Mouse (Mus musculus): ENCODE data around the gene Ccnjl. TPM values are rescaled to one million over a fixed set of nuclear protein-coding genes. Genes with fewer than 3 reads are reported as not detected.

The Ccnjl gene
- total RNA-seq (2022): under 1 TPM in 1 of 4 experiments, not detected in 3; 0.12 TPM

DNA sequence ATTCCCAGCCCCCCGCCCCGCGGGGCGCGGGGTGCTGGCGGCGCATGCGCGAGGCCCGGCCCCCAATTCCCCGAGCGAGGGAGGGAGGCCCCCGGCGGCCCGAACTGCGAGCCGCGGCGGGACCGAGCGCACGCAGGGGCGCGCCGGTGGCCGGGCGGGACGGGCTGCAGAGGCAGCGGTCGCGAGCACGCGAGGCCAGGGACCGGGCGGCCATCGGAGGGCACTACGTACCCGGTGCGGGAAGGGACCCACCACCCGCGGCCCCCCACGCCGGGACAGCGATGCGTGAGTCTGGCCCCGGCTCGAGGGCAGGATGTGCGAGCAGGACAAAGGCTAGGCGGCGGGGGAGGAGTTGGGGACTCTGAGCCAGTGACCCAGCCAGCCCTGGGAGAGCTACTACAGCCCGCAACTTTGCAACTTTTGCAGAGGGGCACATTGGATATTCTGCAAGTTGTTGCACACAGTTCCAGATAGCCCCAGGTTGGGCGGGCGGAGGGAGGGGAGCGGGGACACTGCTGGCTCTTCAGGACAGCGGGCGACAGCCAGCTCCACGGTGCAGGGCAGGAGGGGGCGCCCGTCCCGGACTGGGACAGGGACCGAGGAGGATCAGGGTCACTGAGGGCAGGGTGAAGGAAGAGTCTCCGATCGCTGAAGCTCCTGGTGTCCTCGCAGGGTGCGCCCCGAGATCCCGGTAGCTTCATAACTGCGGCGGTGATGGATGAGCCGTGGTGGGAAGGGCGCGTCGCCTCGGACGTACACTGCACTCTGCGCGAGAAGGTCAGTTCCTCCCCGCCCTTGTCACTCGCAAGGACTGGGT, at the start of gene Ccnjl:
Gene Ccnjl (plus strand): TSS at position 102 of the 817 bp plus-strand sequence.
- no peak for DNase-seq (ENCODE audit: low spot score in 2 of 2)

DNA sequence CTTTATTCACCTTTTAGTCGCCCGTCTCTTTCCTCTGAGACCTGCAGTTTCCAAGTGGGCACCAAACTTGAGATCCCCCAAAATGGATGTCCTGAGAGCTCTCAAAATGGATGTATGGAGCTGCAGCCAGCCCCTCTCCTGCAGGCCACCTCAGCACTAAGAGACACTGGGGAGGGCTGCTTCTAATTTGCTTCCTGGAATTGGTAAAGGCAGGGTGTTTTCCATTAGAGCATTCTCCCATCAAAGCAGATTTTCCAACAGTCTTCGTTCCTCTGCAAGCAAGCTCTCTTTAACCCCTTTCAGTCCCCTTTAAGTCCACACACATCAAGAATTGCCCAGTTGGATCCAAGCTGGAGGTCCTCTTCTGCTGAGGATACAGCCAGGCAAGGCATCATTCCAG, 49.2 kb upstream of the Ccnjl start:
- no peak for DNase-seq (ENCODE audit: low spot score in 2 of 2)

DNA sequence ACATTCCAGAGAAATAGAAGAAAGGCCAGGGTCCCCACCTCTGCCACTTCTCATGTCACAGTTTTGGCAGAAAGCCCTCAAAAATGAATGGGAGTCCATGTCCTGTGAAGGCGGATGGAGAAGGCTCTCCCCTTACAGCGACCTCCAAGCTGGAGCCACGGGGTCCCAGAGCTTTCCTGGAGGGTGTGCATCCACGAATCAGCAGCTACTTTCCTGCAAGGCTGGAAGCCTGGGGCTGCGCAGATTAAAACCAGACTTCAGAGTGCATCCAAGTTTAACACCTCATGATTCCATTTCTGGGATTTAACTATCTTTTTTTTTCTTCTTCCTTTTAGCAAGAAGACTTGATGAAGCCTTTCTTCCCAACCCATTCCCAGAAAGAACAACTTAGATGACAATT, 48.0 kb upstream of the Ccnjl start:
- DNase-seq (ENCODE audit: low spot score in 2 of 2): no peak

DNA sequence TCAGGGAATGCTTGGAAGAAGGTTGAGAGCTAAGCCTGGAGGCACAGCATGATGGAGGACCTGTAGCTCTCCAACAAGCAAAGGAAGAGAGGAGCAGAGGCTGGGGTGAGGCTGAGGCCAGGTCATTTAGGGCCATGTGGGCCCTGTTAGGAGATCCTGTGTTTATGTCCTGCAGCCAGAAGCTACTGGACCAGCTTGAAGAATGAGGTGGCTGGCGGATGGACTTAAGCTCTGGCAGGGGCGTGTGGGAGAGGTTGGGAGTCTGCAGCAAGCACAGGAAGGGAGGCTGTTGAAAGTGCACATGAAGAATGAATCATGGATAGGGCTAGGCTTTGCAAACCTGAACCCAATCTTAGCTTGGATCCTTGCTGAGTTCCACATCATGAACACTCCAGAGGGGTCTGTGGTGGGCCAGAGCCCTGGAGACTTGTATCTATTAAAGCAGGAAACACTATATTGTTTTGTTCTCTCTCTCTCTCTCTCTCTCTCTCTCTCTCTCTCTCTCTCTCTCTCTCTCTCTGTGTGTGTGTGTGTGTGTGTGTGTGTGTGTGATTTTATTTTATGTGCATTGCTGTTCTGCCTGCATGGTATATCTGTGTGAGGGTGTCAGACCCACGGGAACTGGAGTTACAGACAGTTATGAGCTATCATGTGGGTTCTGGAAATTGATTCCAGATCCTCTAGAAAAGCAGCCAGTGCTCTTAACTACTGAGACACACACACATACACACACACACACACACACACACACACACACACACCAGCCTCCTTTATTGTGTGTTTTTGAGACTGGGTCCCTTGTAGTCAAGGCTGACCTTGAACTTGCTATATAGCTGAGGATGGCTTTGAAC, 46.7 kb upstream of the Ccnjl start:
- peak in 1 of 2 experiments; percentile 39 for DNase-seq (ENCODE audit: low spot score in 2 of 2)

DNA sequence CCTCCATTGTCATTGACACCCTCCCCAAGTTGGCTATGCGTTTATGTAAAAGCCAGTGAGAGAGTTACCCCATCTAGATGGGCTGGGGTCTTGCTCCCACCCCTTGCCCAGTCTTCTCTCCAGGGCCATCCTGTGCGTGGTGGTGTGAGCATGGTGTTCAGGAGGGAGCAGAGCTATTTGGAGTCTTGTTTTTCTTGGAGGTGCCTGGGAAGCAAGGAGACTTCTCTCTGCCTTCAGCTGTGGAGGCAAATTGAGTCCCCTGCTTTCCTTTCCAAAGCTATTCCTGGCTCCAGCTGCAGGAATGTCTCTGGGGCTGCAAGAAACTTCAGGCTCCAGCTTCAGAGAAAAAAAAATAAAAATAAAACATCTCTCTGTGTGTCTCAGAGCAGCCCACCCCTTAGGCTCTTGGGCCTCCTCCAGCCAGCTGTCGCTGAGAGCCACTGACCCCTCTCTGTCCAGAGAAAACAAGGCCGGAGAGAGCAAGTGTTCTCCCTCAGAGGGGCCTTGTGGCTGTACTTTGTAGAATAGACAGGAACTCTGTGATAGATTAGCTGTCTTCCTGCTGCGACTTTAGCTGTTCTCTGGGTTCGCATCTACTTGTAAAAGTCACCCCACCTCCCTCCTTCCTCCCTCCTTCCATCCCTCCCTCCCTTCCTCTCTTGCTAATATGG, 45.3 kb upstream of the Ccnjl start:
- DNase-seq (ENCODE audit: low spot score in 2 of 2): peak in 1 of 2 experiments; percentile 38

DNA sequence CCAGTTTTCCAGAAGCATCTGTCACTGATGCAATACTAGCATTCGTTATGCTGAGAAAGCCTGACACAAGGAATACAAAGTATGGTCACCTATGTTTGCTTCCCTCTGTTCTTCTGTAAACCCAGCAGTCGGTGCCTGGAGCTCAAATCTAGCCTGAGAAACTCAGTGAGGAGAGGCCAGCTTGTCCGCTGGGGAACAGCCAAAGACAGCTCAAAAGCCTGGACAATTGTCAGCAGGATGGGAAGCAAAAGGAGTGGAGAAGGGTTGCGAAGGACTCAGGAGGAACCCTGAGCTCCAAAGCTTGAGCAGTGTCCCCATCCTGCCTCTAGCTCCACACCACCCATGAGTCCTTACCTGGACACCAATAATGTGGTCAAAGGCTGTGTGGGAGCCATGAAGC, 44.5 kb upstream of the Ccnjl start:
- DNase-seq (ENCODE audit: low spot score in 2 of 2): no peak

DNA sequence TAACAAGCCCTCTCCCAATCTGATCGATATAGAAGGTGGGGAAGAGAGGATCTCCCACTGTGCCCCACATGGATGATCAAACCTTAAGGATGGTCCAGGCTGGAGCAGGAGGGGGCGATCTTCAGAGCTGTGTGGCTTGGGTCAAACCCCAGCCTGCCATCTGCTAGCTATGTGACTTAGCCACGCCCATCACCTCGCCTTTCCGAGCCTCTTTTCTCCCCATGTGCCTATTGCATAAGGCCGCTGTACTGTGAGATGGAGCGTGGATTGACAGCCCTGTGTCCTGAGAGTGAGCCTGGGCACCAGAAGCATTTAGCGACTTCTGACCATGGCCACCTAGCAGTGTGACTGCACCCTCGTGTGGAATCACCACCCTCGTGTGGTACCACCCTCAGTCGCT, 43.9 kb upstream of the Ccnjl start:
- no peak for DNase-seq (ENCODE audit: low spot score in 2 of 2)

DNA sequence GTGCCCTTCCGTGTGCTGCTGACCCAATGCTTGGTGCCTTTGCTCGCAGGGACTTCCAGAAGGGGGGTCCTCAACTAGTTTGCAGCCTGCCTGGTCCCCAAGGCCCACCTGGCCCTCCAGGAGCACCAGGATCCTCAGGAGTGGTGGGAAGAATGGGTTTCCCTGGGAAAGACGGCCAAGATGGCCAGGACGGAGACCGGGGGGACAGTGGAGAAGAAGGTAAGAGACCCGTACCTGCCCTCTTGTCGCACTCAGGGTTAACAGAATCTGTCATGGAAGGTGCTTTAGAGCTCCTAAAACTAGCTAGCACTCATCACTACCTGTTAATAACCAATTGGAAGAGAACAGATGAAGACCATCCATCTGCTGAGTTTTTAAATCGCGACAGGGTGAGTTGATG, 42.7 kb upstream of the Ccnjl start:
- DNase-seq (ENCODE audit: low spot score in 2 of 2): no peak

DNA sequence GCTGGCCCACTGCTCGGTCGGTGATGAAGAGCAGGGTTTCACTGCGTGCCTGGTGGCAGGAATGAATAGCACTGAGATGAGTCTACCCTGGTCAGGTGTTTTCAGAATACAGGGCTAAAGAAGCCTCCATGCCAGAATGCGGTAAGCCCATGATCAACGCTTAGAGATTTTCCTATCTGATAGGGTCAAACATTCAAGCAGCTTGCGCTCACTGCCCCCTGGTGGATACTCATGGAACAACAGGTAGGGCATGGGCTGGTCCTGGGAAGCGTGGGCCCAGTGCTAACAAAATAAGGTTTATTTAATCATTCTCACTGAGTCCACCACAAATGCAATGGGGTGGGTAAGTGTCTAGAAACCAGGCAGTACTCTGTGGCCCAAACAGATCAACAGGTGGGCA, 35.9 kb upstream of the Ccnjl start:
- DNase-seq (ENCODE audit: low spot score in 2 of 2): peak; percentile 53 to 56

DNA sequence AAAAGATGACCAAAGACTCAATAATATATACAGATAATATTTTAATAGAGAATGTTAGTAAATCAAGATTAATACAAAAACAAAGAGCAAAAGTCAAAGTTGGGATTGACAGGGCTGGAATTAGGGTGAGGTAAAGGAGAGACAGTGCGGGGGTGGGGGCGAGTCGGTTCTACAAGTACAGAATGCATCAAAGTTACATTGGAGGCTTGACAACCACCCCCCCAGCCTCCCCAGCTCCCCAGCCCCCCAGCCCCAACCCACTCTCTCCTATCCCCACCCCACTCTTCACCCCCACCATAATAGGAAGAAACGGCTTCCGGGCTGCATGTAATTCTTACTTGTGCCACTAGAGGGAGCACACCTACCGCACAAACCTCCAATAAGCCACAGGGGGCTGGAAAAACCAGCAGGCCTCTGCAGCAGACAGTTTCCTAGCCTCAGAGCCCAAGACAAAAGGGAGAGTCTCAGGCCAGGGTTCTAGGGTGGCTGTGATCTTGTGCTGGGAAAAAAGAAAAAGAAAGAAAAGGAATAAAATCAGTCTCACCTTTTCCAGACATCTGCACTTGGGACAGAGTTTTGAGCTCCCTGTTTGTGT, 34.7 kb upstream of the Ccnjl start:
- peak; percentile 11 to 35 for DNase-seq (ENCODE audit: low spot score in 2 of 2)

DNA sequence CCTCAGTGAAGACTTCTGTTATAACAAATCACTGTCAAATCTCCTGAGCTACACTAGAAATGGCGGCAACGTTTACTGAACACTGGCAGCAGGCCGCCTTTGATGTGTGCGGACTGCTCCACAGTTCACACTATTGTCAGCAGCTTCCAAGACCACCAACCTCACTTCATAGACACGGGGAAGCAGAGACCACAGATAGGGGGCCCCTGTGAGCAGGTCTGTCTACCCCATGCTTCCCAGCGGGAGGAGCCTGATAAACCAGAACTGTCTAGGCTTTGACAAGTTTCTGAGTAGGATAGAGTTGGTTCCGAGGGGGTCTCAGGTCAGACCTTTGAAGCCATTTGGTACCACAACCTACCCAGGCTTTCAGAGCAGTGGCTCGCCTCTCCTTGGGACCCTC, 33.5 kb upstream of the Ccnjl start:
- DNase-seq (ENCODE audit: low spot score in 2 of 2): no peak

DNA sequence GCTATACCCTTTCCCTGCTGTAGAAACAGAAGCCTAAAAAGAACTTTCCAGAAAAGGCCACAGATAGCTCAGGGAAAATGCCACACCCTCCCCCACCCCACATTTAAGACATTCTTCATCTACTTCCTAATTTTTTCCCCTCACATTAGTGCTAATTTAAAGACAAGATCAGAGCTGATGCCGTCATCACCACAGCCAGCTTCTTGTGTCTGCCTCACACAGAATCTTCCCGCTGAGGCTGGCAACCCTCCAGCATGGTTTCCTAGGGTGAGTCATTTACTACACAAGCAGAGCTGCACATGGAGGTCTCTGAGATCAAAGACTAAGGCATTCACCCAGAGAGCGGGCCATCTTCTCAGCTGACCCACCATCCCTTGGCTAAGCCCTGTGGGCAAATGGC, 33.1 kb upstream of the Ccnjl start:
- peak; percentile 10 to 17 for DNase-seq (ENCODE audit: low spot score in 2 of 2)

DNA sequence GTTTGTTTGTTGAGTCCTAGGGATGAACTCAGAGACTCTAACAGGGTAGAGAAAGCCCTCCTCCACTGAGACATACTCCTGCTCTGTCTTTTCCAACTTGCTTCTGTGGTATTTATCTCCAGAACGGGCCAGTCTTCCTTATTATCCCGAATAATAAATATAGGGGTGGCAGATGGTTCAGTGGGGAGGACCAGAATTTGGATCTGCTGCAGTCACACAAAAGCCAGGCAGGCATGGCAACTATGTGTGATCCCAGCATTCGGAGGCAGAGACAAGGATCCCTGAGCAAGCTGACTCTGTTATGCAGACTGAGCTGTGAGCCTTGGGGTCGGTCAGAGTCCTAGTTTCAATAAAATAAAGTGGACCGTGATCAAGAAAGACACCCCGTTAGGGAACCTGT, 27.3 kb upstream of the Ccnjl start:
- no peak for DNase-seq (ENCODE audit: low spot score in 2 of 2)

DNA sequence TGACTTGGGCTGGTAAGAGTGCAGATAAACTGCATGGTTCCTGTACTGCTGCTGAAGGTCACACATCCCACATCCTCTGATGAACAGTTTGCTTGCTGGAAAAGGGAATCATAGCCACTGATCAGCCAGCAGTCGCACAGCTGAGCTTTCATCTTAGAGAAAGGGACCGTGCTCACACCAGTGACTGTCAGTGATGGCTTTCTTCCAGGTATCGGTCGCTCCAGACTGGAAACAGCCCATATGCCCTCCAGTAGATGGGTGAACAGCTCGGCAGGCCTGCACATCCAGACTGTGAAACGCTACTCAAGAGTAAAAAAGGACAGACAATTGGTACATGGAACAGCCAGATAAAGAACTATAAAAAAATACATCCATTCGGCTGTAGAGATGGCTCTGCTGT, 23.4 kb upstream of the Ccnjl start:
- DNase-seq (ENCODE audit: low spot score in 2 of 2): no peak

DNA sequence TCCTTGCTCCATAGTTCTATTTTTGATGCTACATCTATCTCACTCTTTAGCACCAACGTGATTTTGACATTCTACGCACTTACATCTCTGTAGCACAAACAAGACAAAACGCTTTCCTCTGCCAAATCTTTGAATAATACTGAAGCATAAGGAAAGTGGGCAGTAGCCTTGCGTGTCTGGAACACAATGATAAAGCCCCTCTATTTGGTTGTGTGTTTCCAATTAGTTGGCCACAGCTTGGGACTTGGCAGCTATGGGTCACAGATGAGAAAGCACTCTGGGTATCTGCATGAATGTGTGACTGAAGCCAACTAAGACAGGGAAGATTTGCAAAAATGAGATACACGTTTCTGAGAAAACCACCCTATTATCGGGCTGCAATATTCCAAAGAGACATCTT, 20.6 kb upstream of the Ccnjl start:
- no peak for DNase-seq (ENCODE audit: low spot score in 2 of 2)

DNA sequence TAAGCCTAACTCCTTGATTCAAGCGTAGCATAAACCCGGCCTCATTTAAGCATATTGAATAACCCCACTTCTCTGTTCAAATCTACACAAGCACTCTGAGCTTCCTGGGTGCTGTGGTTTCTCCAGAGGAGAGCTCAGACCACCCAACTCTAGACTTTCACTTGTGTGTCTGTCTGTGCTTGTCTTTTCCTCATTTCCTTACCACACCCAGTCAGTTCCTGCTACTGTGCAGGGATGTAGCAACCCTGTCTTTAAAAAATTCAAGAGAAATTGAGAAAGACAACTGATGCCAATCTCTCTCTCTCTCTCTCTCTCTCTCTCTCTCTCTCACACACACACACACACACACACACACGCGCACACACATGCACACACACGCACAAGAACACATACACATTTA, 18.7 kb upstream of the Ccnjl start:
- DNase-seq (ENCODE audit: low spot score in 2 of 2): no peak

DNA sequence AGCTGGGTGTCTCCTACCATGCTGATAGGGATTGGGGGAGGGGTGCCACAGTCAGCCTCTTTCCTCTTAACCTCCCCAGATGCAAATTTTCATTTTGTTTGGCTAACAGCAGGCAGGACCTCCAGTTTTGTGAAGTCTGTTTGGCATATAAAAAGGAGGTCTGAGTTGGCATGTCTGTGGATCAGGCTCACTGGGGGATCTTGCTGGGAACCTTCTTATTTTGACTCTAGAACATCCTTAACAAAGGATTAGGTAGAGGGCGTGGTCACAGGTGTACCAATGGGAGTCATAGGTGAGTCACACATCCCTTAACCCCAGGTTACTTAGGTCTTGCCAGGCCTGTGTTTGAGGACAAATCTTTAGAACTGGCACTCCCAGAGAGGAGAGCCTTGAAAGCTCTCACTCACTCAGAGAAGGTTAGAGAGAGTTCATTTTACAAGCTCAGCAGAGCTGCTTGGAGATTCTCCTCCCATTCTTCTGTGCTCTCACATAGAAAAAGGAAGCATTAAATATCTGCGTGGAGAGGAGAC, 15.9 kb upstream of the Ccnjl start:
- no peak for DNase-seq (ENCODE audit: low spot score in 2 of 2)

DNA sequence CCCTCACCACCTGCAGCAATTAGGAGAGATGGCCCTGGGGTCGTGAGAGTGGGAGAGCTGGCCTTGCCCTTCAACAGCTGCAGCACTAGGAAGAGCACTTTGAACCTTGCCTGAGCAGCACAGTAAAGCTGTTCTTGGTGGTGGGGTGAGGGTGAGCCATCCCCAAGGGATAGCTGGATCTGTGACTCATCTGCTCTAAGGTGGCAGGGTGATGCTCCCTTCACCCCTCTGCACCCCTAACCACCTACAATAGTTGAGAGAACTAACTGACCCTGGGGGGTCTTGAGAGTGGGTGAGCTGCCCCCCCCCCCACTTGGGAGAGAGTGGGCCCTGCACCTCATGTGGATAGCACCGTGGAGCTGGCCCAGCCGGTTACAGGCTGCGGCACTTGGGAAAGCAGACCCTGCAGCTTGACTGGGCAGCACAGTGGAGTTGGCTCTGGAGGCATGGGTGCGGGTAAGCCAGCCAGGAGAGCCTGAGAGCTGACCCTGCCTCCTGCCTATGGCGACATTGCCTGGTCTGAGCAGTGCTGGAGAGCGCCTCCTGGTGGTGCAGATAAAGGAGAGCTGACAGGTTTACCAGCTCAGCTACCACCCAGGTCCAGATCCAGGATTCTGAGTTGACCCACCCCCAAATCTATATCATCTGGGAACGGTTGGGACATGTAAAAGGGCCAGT, 12.1 kb upstream of the Ccnjl start:
- no peak for DNase-seq (ENCODE audit: low spot score in 2 of 2)

DNA sequence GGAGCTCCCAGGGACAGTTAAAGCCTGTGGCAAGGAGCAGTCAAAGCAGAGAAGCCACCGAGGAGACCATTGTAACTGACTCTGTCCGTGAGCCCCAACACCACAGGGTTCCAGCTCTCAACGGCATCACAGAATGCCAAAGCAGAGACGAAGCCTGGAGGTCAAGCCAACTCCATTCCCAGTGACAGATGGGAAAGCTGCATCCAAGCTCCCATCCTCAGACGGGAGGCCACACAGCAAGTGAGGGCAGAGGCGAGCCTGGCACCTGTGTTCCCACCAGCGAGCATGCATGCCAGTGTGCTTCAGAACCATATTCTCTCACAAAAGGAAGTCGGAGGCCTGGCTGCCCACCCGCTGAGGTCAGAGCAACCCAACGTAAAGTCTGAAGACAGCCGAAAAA, 10.9 kb upstream of the Ccnjl start:
- DNase-seq (ENCODE audit: low spot score in 2 of 2): no peak

DNA sequence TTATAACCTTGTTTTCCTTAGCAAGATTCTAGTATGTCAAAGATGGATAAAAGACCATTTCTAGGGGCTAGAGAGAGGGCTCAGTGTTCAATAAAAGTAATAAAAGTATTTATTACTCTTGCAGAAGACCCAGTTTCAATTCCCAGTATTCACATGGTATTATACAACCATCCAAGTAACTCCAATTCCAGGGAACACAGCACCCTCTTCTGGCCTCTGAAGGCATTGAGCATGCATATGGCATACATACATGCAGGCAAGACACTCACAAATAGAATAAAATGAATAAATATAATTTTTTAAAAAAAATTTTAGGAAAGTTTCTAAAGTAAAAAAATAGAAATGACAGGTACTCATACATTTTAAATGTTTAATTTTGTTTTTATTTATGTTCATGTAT, 10.5 kb upstream of the Ccnjl start:
- DNase-seq (ENCODE audit: low spot score in 2 of 2): no peak

DNA sequence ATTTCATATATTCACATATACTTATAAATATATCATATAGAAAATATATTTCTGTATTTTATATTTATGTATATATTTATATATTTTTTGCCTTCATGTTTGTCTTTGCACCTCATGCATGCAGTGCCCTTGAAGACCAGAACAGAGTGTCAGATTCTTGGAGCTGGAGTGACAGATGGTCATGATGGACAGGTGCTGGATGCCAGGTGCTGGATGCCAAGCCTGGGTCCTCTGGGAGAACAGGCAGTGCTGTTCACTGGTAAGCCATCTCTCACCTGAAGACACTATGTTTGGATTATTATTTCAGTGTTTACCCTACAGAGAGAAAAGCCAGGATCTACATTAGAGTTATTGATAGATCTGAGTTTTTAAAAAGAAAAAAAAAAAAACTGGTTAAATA, 9.8 kb upstream of the Ccnjl start:
- no peak for DNase-seq (ENCODE audit: low spot score in 2 of 2)
